Comparison of ENCODE assay signal across 19 mouse cellular contexts in genomic region chr1:34289472-34289748, GRCm38 (mm10).
DNase-seq lines count a peak whose midpoint lies in the region; ATAC-seq and TF ChIP-seq lines count a peak whose summit lies in the region.
"Had no signal": no experiment of that assay in that cellular context is flagged by ENCODE, and none has a peak within 500 bp of the region (broad histone marks: within the 10 kb centered on the region; RNA-seq: fewer than 3 reads in every experiment).

No protein-coding gene starts in this region.

- peaks cover 84% of the 10 kb centered on the region for H3K36me3 ChIP-seq in heart, postnatal 0 days (replicated peaks; ENCODE audit: control insufficient read depth, insufficient read depth, low read length)
- H3K36me3 ChIP-seq in lung, embryonic 14.5 days (ENCODE audit: insufficient read depth), result peaks cover 11% of the 10 kb centered on the region; the same call in 1 of the 2 replicates
- peaks cover 70% of the 10 kb centered on the region for H3K36me3 ChIP-seq in embryonic facial prominence, embryonic 14.5 days (ENCODE audit: control insufficient read depth, insufficient read depth, low read length)
- peaks cover 10% of the 10 kb centered on the region; the same call in 1 of the 2 replicates for H3K36me3 ChIP-seq in stomach, embryonic 15.5 days
- H3K36me3 ChIP-seq: G1E had no signal

- intact Hi-C loops in heart, postnatal 10 days (cut with DNase I), result loop anchor here (5.0 kb wide), 1 partner anchor 118 kb away; no protein-coding TSS in a partner anchor

- DNase-seq in heart, postnatal 0 days (ENCODE audit: low spot score), result no peak
- no peak for DNase-seq in heart, postnatal 10 days
- DNase-seq in lung, embryonic 14.5 days, result no peak
- no peak for DNase-seq in lung, postnatal 36 days
- DNase-seq in embryonic facial prominence, embryonic 14.5 days (ENCODE audit: low spot score), result no peak
- DNase-seq in adrenal gland, adult 8-10 months, result no peak
- DNase-seq: cerebellum, postnatal 14 days; gastrocnemius, postnatal 10 days; kidney, adult 18-20 months; right cerebral cortex, postnatal 14 days; thymus, postnatal 36 days had no signal

- ATAC-seq in heart, postnatal 0 days (ENCODE audit: insufficient read depth, low read depth), result peak; percentile 5; the same call in 1 of the 2 replicates
- peak; percentile 51; the same call in 1 of the 2 replicates for ATAC-seq in lung, embryonic 14.5 days (ENCODE audit: insufficient read depth)
- no peak for ATAC-seq in embryonic facial prominence, embryonic 14.5 days (ENCODE audit: low read depth)
- ATAC-seq in stomach, embryonic 15.5 days (ENCODE audit: insufficient read depth, low FRiP score, low read depth), result peak; percentile 32; the same call in 1 of the 2 replicates
- ATAC-seq: forebrain, embryonic 16.5 days; midbrain, embryonic 13.5 days had no signal

- peaks cover 10% of the 10 kb centered on the region for H3K4me1 ChIP-seq in heart, postnatal 0 days (ENCODE audit: control insufficient read depth, insufficient read depth)
- no peaks in the 10 kb centered on the region for H3K4me1 ChIP-seq in lung, embryonic 14.5 days (ENCODE audit: insufficient read depth)
- peaks cover 7% of the 10 kb centered on the region; the same call in 1 of the 2 replicates for H3K4me1 ChIP-seq in embryonic facial prominence, embryonic 14.5 days (ENCODE audit: control insufficient read depth, insufficient read depth, low read length)
- H3K4me1 ChIP-seq in stomach, embryonic 15.5 days, result no peaks in the 10 kb centered on the region
- H3K4me1 ChIP-seq: hindbrain, embryonic 13.5 days; midbrain, embryonic 13.5 days had no signal

- no peaks in the 10 kb centered on the region for H3K9me3 ChIP-seq in heart, postnatal 0 days (replicated peaks; ENCODE audit: control insufficient read depth, low read length)
- H3K9me3 ChIP-seq in lung, embryonic 14.5 days (ENCODE audit: low read depth, low read length), result no peaks in the 10 kb centered on the region
- no peaks in the 10 kb centered on the region for H3K9me3 ChIP-seq in embryonic facial prominence, embryonic 14.5 days (ENCODE audit: control insufficient read depth, low read length)
- H3K9me3 ChIP-seq in stomach, embryonic 15.5 days, result no peaks in the 10 kb centered on the region
- H3K9me3 ChIP-seq: G1E had no signal

- no peak for TF ChIP-seq CTCF in heart, postnatal 0 days (IDR thresholded peaks at IDR 0.05; ENCODE audit: low read depth)
- TF ChIP-seq CTCF in lung, embryonic 14.5 days (IDR thresholded peaks at IDR 0.05; ENCODE audit: low read depth), result no peak

- H3K27ac ChIP-seq in heart, postnatal 0 days (ENCODE audit: low read depth), result peak overlapping the region; percentile 62
- H3K27ac ChIP-seq in lung, embryonic 14.5 days (ENCODE audit: low read depth), result peak overlapping the region; percentile 69; the same call in 1 of the 2 replicates
- H3K27ac ChIP-seq in embryonic facial prominence, embryonic 14.5 days (replicated peaks; ENCODE audit: low read depth, low read length), result peak overlapping the region; percentile 21; the same call in 1 of the 2 replicates
- peak overlapping the region; percentile 57 for H3K27ac ChIP-seq in stomach, embryonic 15.5 days
- H3K27ac ChIP-seq: hindbrain, embryonic 13.5 days; left cerebral cortex, adult 2 months; liver, embryonic 14.5 days; midbrain, embryonic 13.5 days had no signal

- no peaks in the 10 kb centered on the region for H3K27me3 ChIP-seq in heart, postnatal 0 days (ENCODE audit: control insufficient read depth, insufficient read depth, low read length)
- no peaks in the 10 kb centered on the region for H3K27me3 ChIP-seq in lung, embryonic 14.5 days (ENCODE audit: insufficient read depth, low read length)
- no peaks in the 10 kb centered on the region for H3K27me3 ChIP-seq in embryonic facial prominence, embryonic 14.5 days (replicated peaks; ENCODE audit: control insufficient read depth, insufficient read depth, low read length)
- H3K27me3 ChIP-seq in stomach, embryonic 15.5 days (replicated peaks), result no peaks in the 10 kb centered on the region
- H3K27me3 ChIP-seq: hindbrain, embryonic 13.5 days; midbrain, embryonic 13.5 days had no signal

- H3K9ac ChIP-seq in heart, postnatal 0 days (replicated peaks; ENCODE audit: low read depth, low read length), result no peak overlapping the region
- H3K9ac ChIP-seq in lung, embryonic 14.5 days, result no peak overlapping the region
- no peak overlapping the region for H3K9ac ChIP-seq in embryonic facial prominence, embryonic 14.5 days (ENCODE audit: low read depth, low read length)
- H3K9ac ChIP-seq in stomach, embryonic 15.5 days, result no peak overlapping the region
- H3K9ac ChIP-seq: hindbrain, embryonic 13.5 days; liver, embryonic 14.5 days; midbrain, embryonic 13.5 days had no signal

- no peak overlapping the region for H3K4me2 ChIP-seq in heart, postnatal 0 days (ENCODE audit: low read depth, low read length)
- H3K4me2 ChIP-seq in lung, embryonic 14.5 days, result peak overlapping the region; percentile 18; the same call in 1 of the 2 replicates
- no peak overlapping the region for H3K4me2 ChIP-seq in embryonic facial prominence, embryonic 14.5 days (ENCODE audit: low read depth, low read length)
- H3K4me2 ChIP-seq in stomach, embryonic 15.5 days, result no peak overlapping the region
- H3K4me2 ChIP-seq: heart, embryonic 11.5 days; hindbrain, embryonic 13.5 days; midbrain, embryonic 13.5 days had no signal

- no peak overlapping the region for H3K4me3 ChIP-seq in heart, postnatal 0 days (ENCODE audit: low read depth, low read length)
- H3K4me3 ChIP-seq in lung, embryonic 14.5 days (ENCODE audit: low read depth, low read length), result no peak overlapping the region
- H3K4me3 ChIP-seq in embryonic facial prominence, embryonic 14.5 days (ENCODE audit: low read depth, low read length), result no peak overlapping the region
- no peak overlapping the region for H3K4me3 ChIP-seq in stomach, embryonic 15.5 days (replicated peaks)
- H3K4me3 ChIP-seq: hindbrain, embryonic 13.5 days; left cerebral cortex, adult 2 months; midbrain, embryonic 13.5 days had no signal

- TF ChIP-seq EP300 in heart, postnatal 0 days (IDR thresholded peaks at IDR 0.05; ENCODE audit: low read depth), result no peak

- 77% methylated on average over 14 of the region's 14 CpGs for WGBS in heart, postnatal 0 days
- 55% methylated on average over 14 of the region's 14 CpGs for whole genome bisulfite sequencing in lung, embryonic 14.5 days
- WGBS in embryonic facial prominence, embryonic 14.5 days, result 85% methylated on average over 14 of the region's 14 CpGs
- 68% methylated on average over 14 of the region's 14 CpGs for WGBS in stomach, embryonic 15.5 days
